Mouse (Mus musculus) embryo, embryonic 11 days (tissue): ENCODE measurements around the gene Pcnx2.

Experiments
- DNase-seq: peaks from one replicate; pipeline ENCODE4 v3.0.0-alpha.2; 2015

Gene Pcnx2

DNA sequence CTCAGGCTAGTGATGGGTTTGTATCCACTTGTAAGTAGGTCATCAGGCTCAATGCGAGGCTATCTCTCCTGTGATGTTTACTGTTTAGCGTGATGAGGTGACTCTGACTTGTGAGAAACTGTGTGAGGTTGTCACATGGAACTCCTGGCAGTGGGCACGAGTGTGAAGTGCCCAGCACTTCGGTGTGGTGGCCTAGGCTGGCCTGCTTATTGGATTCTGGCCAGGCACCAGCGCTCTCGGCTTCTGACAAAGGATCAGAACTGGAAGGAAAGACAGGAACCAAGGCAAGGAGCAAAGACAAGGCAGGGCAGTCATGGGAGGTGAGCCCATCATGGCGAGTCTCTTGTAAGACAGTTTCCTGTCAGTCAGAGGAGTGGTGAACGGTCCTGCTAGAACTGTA, 142.2 kb downstream of the Pcnx2 start:
- DNase-seq, result no peak

DNA sequence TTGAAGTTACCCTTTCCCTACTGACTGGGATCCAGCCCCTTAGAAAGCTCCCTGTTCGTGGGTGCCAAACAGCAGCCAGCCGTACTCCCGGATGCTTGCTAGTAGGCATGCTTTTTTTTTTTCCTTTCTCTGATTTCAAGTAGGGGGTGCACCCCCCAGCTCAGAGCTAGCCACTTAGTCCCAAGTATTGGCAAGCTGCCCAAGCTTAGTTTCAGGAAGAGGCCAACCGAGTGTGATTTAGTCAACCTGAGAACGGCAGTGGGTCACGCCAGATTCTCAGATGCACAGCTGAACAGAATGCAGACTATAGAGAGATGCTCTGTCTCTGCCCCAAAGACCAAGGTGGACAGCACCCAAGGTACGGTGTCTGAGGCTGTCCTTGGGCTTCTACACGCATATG, 147.3 kb downstream of the Pcnx2 start:
- no peak for DNase-seq

DNA sequence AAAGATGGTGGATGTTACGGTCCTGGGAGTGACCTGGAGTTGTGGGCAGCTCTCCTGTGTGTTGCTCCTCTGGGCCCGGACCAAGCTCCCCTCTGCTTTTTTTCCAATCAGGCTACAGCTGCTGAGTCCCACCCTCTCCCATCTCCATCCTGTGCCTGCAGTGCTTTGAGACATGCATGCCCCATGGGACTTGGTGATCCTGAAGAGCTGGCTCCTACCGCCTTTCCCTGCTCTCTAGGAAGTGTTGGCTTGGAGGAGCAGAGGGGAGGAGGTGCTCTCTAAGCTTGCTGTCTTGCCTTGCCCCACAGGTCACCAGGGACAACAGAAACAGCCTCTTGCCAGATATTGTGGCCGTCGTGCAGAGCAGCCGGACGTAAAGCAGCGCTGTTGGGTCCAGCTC, 150.7 kb downstream of the Pcnx2 start:
- no peak for DNase-seq

DNA sequence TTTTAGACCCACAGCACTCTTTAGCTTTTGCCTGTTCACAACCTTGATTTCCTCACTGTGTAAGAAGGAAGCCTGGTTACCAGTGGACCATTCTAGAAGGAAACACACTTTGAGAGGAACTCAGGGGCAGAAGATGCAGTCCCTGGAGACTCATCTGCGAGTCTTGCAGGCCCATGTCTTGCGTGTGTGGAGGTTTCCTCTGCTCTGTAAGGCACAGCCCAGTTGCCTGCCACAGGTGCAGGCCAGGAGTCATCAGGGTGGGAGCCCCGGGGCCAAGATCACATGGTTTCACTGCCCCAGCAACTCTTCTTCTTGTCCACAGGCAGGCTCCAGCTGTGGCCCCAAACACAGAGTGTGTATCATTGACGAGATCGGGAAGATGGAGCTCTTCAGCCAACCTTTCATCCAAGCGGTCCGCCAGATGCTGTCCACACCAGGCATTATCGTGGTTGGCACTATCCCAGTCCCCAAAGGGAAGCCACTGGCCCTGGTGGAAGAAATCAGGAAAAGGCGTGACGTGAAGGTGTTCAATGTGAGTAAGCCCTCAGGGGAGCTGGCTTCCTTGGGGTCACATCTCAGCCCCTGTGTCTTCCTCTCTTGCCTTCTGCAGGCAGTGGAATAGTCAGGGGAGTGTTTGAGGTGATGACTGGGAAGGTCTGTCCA, 153.1 kb downstream of the Pcnx2 start:
- DNase-seq, result no peak

DNA sequence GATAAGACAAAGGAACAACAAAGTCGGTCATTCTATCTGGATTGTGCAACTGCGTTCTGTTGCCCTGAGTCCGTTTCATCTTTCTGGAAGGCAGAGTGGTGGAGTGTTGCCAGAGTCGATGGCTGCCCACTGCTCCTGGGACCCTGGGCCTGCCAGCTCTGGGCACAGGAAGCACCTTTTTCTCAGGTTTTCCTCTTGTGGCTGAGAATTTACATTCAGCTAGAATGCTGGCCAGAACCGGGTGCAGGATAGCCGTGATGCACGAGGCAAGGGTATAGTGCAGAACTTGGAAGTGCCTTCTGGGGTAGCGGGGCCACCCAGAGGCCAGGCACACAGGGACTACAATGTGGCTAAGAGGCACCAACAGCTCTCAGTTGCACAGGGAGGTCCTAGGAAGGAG, 155.7 kb downstream of the Pcnx2 start:
- no peak for DNase-seq

DNA sequence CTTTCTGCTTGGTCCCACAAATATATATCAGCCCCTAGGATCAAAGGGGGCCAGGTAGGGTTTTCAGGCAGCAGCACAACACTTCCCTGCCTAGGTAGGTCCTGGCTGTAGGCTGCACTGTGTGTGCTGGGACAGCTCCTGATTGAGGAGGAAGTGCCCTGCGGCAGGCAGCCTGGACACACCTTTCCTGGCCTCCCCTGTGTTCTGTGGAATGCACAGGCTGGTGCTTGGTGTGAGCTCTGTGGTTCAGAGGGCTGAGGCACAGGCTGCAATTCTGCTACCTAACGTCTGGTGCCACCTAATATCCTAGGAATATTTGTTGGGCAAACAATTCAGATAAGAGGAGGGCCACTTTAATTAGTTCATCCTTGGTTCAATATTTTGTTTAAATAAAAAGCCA, 156.3 kb downstream of the Pcnx2 start:
- no peak for DNase-seq

DNA sequence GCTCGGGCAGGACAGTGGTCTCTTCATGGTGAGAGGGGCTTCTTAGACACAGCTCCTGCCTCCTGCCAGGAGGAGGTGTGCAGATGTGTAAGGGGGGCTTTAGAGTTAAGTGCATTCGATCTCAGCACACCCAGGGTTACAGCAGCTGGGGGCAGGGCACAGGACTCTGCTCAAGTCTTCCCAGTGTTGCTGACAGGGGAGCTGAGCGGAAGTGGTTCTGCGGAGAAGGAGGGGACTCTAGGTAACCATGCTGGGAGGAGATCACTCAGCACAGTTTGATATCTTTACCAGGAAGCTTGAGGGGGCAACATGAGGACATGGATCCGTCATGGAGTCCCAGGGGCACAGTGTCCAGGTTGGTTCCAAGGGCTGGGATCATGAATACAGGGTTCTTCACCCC, 156.7 kb downstream of the Pcnx2 start:
- DNase-seq, result no peak

DNA sequence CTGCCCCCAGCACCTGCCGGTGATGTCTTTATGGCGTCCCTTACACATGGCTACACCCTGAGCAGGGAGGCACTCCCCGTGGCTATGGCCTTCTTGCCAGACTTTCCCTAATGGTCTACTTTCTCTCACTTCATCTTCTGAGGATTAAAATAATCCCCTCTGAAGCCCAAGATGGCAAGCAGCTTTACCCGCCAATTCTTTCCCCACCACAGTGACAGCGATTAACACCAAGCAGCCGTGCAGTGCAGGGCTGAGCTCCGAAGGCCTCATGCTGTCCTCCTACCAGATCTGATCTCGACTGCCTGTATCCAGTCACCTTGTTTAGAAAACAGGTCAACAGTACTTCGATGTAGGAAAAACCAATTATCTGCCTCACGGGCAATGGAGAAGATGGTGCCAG, 157.5 kb downstream of the Pcnx2 start:
- DNase-seq, result no peak

DNA sequence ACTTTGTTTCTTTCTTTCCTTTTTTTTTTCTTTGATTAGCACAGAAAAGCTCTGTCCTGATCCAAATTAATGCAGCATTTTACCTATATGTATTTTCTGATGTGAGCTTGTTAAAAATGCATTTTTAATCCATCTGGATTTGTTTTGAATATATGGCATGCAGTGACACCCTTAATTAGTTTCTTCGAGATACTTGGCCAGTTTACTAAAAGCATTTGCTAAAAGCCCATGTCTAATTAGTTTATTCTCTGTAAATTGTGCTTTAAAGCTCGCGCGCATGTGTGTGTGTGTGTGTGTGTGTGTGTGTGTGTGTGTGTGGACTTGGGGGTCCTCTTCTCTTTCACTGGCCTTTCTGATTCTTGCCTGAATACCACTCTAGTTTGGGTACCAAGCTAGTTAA, 159.2 kb downstream of the Pcnx2 start:
- DNase-seq, result no peak

DNA sequence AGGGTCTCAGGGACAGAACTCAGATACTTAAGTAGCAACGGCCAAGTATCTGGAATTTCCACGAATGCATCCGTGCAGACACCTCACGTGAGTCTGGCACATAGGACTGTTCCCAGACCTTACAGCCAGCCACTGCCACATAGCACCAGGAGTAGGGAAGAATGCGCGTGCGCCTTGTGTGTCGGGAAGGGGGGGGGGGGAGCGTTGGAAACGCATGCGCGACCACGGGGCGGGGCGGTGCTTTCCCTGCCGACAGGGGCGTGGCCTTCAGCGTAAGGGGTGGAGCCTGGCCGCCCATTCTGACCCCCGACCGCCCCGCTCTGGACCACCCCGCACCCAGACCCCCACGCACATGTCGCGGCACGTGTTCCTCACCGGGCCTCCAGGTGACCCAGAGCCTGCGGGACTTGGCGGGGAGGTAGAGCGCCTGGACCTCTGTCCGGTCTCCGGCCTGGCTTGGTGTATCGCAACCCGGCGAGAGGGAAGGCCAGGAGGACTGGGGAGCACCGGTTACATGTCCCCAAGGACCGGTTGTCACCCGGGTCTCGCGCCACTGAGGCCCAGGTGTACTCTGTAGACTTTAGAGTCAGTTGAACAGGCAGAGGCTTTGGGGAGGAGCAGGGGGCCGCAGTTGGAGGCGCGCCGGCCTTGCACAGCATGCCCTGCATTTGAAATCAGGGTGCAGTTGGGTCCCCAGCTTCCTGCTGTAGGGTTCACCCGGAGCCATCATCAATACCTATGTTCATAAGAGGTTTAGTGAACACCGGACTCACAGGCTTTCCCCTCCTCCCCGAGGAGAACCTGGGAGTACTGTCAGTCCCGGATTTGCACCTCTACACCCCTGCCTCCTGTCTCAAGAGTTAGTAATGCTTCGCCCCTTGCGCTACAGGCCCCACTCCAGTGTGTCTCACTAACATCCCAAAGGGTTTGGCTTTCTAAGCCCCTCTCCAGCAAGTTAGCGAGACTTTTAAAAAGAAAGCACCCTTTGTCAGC, 163.9 kb downstream of the Pcnx2 start:
- peak; percentile 97 for DNase-seq

DNA sequence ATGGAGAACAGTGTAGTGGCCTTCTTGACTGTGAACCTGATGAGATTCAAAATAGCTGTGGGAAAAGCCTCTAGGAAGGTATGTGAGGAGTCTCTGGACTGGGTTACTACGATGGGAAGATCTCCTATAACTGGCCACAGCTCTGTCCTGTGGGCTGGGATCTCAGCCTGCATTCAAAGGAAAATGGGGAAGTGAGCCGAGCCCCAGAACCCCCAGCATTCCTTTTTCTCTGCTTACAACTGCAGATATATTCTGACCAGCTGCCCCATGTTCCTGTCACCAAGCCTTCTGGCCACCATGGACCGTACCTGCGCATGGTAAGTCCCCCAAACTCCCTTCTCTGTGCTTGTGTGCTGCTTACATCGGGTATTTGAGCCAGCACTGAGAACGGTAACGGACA, 168.4 kb downstream of the Pcnx2 start, which contains the start of gene Ntpcr:
Ntpcr (plus strand) TSS at position 218 of the 400 bp plus-strand sequence.
- no peak for DNase-seq

DNA sequence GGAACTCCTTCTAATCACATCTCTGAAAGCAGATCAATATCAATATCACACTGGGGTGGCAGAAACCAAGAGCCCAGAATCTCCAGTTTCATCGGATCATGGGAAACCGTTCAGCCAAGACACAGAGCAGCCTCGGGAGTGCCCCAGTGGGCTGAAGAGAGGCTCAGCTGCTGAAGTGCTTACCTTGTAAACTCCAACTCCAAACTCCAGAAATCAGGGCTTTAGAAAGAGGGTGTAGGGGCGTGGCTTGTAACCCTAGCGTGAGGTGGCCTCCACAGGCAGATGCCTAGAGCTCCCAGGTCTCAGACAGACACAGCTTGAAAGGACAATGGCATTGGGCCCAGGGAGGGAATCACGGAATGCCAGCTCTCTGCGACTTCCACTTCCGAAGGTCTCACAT, 170.3 kb downstream of the Pcnx2 start:
- DNase-seq, result no peak

DNA sequence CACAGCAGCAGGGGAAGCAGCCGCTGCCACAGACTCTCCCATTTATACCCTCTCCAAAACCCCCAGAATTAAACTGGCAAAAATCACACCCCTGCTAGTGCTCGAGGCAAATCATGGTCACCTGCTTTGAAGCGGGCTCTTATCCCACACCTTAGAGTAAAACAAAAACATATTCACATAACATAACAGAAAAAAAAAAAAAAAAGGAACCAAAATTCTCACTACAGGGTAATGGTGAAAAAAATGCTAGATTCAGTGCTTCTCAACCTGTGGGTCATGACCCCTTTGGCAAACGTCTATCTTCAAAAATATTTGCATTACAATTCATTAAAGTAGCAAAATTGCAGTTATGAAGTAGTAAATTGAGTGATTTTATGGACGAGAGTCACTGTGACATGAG, 171.1 kb downstream of the Pcnx2 start:
- no peak for DNase-seq

DNA sequence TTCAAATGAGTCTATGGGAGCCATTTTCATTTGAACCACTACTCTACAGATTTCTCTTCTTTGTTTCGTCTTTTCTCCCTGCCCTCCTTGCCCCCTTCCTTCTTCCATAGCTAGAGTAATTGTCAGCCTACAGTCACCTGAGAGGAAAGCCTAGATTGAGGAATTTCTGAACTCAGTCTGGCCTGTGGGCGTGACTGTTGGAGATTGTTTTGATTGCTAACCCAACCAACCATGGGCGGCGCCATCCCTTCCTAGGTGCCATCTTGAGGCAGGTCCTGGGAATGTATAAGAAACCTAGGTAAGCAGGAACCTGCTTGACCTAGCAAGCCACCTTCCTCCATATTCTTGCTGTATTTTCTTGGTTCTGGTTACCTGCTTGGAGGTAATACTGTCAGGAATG, 172.0 kb downstream of the Pcnx2 start:
- DNase-seq, result no peak

DNA sequence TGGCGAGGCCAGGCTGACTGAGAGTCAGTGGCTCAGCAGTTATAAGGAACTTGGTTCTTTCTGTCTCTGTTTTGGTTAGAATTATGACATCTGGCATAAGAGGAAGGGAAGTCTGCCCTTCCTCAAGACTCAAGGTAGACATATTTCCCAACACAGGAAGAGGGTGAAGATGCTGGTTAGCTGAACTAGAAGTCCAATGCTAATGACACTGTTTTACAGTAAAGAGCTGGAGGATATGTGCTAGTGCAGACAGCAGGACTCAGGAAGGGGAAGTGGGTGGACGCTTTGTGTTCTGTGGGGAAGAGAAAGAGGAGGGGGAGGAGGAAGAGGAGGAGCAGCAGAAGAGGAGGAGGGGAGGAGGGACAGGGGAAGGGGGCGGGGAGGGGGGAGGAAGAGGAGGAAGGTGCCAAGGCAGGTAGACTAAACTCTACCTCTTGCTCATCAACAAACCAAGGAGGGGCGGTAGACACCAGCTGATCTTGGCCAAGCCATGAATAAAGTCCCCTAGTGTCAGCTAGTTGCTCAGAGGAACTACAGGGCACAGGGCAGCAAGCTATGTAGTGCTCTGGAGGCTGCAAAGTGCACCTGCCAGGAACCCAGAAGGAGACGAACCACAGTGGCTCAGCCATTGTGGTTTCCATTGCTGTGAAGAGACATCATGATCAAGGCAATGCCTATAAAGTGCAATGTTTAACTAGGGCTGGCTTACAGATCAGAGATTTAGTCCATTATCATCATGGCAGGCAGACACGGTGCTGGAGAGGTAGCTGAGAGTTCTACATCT, 172.9 kb downstream of the Pcnx2 start:
- DNase-seq, result no peak

DNA sequence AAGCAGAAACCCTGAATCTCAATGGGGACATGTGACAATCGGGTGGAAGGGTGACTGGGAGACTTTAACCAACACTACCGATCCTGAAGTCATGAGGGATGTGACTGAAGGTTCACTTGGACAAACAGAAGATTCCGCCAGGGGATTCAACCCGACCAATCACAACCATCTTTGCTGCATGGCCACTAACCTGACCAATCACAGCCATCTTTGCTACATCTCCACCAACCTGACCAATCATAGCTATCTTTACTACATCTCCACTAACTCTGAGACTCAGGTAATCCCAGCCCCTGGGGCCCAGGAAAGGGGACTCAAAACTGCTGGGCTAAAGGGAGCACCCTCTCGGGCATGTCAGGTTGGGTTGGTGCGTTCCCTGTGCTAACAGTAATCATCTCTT, 174.7 kb downstream of the Pcnx2 start:
- DNase-seq, result no peak

DNA sequence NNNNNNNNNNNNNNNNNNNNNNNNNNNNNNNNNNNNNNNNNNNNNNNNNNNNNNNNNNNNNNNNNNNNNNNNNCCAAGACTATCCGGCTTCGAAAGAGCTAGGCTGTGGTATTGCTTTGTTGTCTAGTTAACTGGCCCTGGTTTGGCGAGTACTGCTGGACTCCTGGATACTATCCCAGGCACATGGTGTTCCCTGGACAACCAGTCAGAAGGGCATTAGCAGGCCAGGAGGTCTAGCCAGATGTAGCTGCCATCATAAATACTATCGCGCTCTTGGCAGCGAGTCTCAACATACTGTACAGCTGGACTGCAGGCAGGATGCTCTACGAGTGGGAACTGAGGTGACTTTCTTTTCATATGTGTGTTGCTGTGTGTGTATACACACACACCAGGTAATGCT, 175.4 kb downstream of the Pcnx2 start:
- no peak for DNase-seq

DNA sequence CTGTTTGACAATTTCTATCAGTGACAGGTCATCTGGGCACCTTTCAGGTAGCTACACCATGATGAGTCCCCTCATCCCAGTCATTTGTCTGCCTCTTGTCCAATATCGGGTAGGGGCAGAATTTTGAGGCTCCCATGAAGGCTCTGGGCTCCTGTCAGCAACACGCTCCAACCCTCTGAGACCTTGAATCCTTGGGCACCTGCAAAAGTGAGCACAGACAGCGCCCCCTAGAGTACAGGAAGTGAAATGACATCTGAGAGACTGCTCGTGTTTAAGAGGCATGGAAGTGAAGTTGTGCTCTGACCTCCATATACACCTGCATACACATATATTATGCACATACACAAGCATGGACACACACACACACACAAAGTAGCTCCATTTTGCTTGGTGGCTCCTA, 179.2 kb downstream of the Pcnx2 start:
- DNase-seq, result no peak

DNA sequence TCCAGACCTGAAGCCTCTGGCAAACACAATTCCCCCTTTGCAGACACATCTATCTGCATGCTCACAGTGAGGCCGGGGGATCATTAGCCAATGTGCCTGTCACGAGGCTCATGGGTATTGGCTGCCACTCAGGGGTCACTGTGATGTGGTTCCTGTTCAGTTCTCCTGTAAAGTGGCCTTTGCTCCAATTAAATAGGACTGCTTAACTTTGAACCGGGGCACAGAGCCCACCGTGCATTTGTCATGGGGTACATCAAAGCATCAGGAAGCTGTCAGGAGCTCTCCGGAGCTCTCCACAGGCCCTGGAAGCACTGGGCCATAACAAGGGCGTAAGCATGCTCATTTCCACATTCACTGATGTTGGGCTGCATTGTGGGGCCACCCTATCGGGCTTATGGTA, 181.5 kb downstream of the Pcnx2 start:
- peak; percentile 27 for DNase-seq

DNA sequence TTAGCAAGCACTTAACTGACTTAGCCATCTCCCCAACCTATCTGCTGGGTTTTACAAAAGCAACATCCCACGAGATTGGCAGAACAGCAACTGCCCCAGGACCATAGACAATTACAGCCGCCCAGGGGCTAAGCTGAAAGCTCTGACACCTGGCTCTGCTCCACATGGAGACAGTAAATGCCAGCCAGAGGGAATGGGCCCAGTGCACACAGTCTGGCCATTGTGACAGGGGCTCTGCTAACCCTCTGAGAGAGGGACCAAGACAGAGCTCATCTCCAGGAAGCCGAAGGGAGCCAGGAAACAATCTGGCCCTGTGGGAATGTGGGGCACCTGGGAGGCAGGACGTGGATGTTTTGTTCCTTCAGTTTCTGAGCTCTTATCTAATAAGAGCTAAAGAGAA, 181.9 kb downstream of the Pcnx2 start:
- DNase-seq, result no peak

DNA sequence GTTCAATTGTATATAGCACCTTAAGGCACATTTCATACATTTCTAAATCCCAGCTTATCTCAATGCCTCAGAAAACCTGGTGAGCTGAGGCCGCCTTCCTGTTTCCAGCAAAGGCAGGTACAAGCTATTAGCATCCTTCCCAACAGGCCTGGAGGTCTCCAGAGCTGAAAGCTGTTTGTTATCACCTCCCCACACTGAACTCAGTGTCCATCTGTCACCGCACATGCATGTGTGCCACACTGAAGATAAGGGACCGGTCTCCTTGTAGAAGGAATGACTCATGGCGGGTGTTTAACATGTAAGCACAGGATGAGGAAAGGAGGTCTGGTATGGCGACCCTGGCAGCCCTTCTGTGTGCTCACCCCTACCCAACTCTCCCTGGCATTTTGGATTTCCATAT, 186.6 kb downstream of the Pcnx2 start:
- DNase-seq, result no peak

DNA sequence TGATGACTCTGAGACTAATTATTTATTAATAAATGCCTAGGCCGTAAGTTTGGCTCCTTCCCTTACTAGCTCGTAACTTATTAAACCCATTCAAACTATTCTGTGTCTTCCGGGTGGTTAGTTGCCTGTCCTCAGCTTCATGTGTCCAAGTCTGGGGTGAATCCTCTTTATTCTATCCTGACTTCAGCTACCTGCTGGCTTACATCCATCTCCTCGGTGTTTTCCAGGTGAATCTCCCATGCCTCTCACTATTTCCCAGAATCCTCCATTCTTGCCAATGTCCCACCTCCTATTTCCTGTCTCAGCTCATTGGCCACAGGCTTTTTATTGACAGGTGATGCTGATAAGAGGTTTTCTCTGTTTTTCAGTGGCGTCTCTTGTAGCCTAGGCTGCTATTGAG, 188.9 kb downstream of the Pcnx2 start:
- no peak for DNase-seq

DNA sequence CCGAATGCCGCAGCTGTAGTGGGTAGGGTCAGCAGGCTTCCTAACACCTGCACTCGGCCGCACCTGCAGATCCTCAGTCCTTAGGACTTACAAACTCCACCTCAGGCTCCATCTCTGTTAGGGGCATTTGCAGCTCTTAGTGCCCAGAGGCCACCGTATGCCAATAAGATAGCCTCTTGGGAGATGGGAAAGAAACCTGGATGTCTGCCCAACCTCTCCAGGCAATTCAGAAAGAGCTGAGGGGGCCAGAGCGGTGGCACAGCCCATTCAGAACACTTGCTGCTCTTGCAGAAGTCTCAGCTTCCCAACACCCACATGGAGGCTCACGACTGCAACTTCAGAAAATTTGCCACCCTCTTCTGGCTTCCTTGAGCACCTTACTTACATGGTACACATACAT, 192.3 kb downstream of the Pcnx2 start:
- no peak for DNase-seq

DNA sequence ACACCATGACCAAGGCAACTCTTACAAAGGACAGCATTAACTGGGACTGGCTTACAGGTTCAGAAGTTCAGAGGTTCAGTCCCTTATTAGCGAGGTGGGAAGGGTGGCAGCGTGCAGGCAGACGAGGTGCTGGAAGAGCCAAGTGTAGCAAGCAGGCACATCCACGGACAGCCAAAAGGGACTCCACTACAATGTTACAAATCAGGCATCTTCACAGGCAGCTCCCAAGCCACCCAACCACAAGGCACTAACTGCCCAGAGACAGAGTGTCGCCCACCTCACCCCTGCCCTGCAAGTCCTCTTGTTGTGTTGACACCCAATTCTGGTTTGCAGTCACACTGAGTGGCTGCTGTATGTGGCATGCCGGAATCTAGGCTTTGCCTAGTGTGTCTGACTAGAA, 193.7 kb downstream of the Pcnx2 start:
- no peak for DNase-seq
